In the genomic region with DNA sequence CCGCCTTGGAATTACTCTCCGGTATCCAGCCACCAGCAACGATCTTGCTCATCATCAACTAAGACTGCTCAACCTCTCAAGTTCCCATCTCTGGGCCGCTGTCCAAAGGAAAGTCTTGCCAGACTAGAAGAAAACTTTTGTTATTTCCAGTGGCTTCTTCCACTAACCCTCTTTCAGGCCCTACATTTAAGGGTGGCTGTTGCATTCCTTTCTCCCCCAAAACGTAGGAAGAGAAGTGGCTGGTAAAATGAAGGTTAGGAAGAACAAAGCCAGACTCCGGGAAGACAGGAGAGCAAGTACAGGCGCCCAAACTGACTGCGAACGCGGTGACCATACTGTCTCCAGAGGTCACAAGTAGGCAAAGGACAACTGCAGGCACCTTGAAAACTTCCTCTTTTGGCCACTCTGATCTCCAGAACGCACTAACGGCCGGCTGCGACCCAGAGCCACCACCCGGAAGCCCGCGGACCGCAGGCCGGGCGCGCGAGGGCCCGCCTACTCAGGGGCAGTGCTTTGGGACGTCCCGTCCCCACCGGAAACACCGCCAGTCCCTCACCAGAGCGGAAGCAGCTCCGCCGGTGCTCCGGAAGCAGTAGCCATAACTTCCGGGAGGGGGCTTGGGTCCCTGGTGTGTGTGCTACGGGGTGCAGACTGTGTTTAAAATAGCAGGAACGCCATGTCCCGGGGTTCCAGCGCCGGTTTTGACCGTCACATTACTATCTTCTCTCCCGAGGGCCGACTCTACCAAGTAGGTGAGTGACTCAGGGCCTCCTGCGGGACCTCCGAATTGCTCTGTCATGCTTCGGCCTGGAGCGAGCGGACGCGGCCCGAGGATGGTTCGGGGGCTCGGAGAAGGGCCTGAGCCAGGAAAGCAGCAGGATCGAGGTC, we compare ENCODE assay signal across 8 mouse cellular contexts. TPM values are rescaled to one million over a fixed set of nuclear protein-coding genes. Genes with fewer than 3 reads are reported as not detected.
DNase-seq lines count a peak whose midpoint lies in the region; ATAC-seq and TF ChIP-seq lines count a peak whose summit lies in the region.

No protein-coding gene starts in this region.

- peaks cover 4% of the 10 kb centered on the region for H3K4me1 ChIP-seq in cortical plate, adult 2 months (ENCODE audit: control insufficient read depth, insufficient read depth, low read length)

- peak overlapping the region; percentile 88 for H3K27ac ChIP-seq in cortical plate, adult 2 months (ENCODE audit: insufficient read depth, low read length)

- TF ChIP-seq POLR2A in cortical plate, adult 2 months (IDR thresholded peaks at IDR 0.05; ENCODE audit: extremely low read depth, insufficient read depth, low read length): peak; percentile 83

- DNase-seq in gastrocnemius, postnatal 10 days: peak; percentile 89
- DNase-seq in induced T-regulatory cell, adult 2 months (ENCODE audit: low read depth): peak; percentile 96
- peak; percentile 59 to 86 for DNase-seq in left cerebral cortex, adult 9 months (ENCODE audit: low spot score in 2 of 2)
- DNase-seq in right cerebral cortex, postnatal 14 days: peak; percentile 84
- peak; percentile 84 to 90 for DNase-seq in urinary bladder, postnatal 36 days (ENCODE audit: low spot score in 2 of 2)

- peak overlapping the region; percentile 88 for H3K4me3 ChIP-seq in cortical plate, adult 2 months (ENCODE audit: insufficient read depth, low read length)

- TF ChIP-seq CTCF in cortical plate, adult 2 months (IDR thresholded peaks at IDR 0.05; ENCODE audit: extremely low read depth, insufficient read depth, low read length): no peak

- ATAC-seq in activated CD4-positive, CD25-positive, alpha-beta regulatory T cell, adult 4 months: peak; percentile 98
- ATAC-seq in megakaryocyte progenitor cell, adult 5-6 weeks (replicated peaks; ENCODE audit: poor library complexity): peak; percentile 97

RNA-seq across cellular contexts. Expression of gene Psma6, which starts 14.5 kb away (rescaled TPM):
- 100 to 1,000 TPM; 282 to 307 TPM for polyA plus RNA-seq in activated CD4-positive, CD25-positive, alpha-beta regulatory T cell, adult 4 months (2017; shearing (Covaris generic))
- polyA plus RNA-seq in cortical plate, adult 2 months (2012; rRNA removed): 127 and 129 TPM in 2 replicates
- total RNA-seq in gastrocnemius, postnatal 10 days (2021): 100 to 1,000 TPM; 213 to 225 TPM
- total RNA-seq in megakaryocyte progenitor cell, adult 5-6 weeks (2015): 372 and 397 TPM in 2 replicates
- total RNA-seq in megakaryocyte progenitor cell, adult 5-6 weeks (2017): 362 TPM in 2 replicates

Comparison
In these comparisons a context has a peak if more than half of its experiments do, and no peak if none do; other contexts are left out.
1. Peak in every context shown above with its lines: DNase-seq, ATAC-seq, H3K4me3 ChIP-seq and H3K27ac ChIP-seq.